Mouse (Mus musculus): ENCODE data around the gene Ap5b1. TPM values are rescaled to one million over a fixed set of nuclear protein-coding genes. Genes with fewer than 3 reads are reported as not detected.
A peak's percentile ranks its signal among the peaks of the same experiment; 100 is the strongest.

The Ap5b1 gene
- polyA plus RNA-seq, 1 experiment from 2014 or later, result 2.6 TPM

DNA sequence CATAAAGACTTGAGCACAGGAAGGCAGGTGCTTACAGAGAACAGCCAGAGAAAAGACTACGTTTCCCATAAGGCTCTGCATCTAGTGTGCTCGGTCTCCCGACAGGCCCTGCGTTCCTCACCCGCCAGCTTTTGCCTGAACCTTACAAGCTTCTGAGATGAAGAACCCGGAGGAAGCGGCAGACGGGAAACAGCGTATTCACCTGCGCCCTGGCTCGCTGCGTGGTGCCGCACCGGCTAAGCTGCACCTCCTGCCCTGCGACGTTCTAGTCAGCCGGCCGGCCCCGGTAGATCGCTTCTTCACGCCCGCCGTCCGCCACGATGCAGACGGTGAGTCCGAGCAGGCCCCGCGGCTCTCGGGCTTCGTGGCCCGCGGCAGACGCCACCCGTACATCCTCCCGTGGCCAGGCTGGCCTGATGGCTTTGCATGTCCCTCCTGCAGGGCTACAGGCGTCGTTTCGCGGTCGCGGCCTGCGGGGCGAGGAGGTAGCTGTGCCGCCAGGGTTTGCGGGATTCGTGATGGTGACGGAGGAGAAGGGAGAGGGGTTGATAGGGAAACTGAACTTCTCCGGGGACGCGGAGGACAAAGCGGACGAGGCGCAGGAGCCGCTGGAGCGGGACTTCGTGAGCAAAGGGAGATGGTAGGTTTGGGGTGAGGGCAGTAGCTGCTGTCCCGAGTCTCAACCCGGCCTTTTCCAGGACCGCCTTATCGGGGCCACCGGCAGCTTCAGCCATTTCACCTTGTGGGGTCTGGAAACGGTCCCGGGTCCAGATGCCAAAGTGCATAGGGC is 34.1 kb downstream of the Ap5b1 start, which contains the start of gene Rnaseh2c:
Rnaseh2c (plus strand) TSS at position 122 of the 790 bp plus-strand sequence.
- Histone ChIP-seq H3K36me3 (ENCODE audit: control insufficient read depth, insufficient read depth, low read length) (peaks cover 30% of the 10 kb centered on the region), H3K27ac (ENCODE audit: low read depth, low read length) (peak within 1 kb of the TSS; percentile 77), H3K9me3 (ENCODE audit: control insufficient read depth, low read length) (no peaks in the 10 kb centered on the region), H3K4me2 (ENCODE audit: low read depth, low read length) (peak within 1 kb of the TSS; percentile 91), H3K4me1 (ENCODE audit: control insufficient read depth, insufficient read depth, low read length) (peaks cover 8% of the 10 kb centered on the region), H3K9ac (replicated peaks; ENCODE audit: low read depth, low read length) (peak within 1 kb of the TSS; percentile 88), H3K27me3 (ENCODE audit: control insufficient read depth, insufficient read depth, low read length) (no peaks in the 10 kb centered on the region), H3K4me3 (ENCODE audit: low read depth, low read length) (peak within 1 kb of the TSS; percentile 72)
- peak; percentile 91 for ATAC-seq (ENCODE audit: low read depth)
- under 1% methylated on average over 64 of the region's 64 CpGs for WGBS

DNA sequence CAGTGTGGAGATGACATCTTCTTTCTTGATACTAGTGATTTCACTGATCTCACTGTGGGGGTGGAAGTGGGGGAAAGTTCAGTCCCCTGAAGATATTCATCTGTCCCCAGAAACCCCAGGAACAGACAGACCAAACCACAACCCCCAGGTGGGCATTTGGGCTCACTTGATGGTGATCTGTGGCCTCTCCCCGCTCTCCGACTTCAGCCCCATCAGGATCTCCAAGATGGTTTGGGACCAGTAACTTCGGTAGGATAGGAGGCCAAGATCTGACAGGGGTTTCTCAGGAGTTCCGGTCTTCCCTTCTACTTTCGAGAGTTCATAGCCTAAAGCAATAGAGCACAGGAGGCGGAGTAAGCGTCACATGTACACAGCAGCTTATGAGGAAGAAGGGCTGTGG is 35.8 kb downstream of the Ap5b1 start:
- Histone ChIP-seq H3K36me3 (ENCODE audit: control insufficient read depth, insufficient read depth, low read length) (peaks cover 45% of the 10 kb centered on the region), H3K9ac (replicated peaks; ENCODE audit: low read depth, low read length) (no peak overlapping the region), H3K4me1 (ENCODE audit: control insufficient read depth, insufficient read depth, low read length) (peaks cover 15% of the 10 kb centered on the region), H3K4me3 (ENCODE audit: low read depth, low read length) (no peak overlapping the region), H3K27me3 (ENCODE audit: control insufficient read depth, insufficient read depth, low read length) (no peaks in the 10 kb centered on the region), H3K4me2 (ENCODE audit: low read depth, low read length) (no peak overlapping the region), H3K9me3 (ENCODE audit: control insufficient read depth, low read length) (no peaks in the 10 kb centered on the region), H3K27ac (ENCODE audit: low read depth, low read length) (no peak overlapping the region)
- ATAC-seq (ENCODE audit: low read depth), result no peak
- 93% methylated on average over 7 of the region's 7 CpGs for WGBS

DNA sequence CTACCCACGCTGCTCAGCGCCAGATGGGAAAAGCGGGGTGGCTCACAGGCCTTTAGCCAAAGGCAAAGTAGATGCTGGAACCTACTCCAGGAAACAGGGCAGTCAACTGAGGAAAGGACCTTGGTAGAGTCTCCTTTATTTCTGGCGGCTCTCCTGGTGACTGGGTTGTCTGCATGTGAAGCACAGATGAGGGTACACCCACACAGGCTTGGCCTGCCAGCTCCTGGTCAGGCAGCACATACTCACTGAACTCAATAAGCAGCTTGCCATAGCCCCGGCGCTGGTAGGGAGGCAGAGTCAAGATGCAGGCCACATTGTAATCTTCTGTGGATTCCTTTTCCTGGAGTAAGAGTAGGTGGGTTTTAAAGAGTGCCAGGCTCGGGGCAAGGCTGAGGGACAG is 37.3 kb downstream of the Ap5b1 start:
- no peak overlapping the region for H3K4me3 ChIP-seq (ENCODE audit: low read depth, low read length)
- ATAC-seq (ENCODE audit: low read depth), result no peak
- H3K4me1 ChIP-seq (ENCODE audit: control insufficient read depth, insufficient read depth, low read length), result peaks cover 21% of the 10 kb centered on the region
- 93% methylated on average over 7 of the region's 7 CpGs for WGBS
- no peaks in the 10 kb centered on the region for H3K27me3 ChIP-seq (ENCODE audit: control insufficient read depth, insufficient read depth, low read length)
- H3K4me2 ChIP-seq (ENCODE audit: low read depth, low read length), result no peak overlapping the region
- H3K9ac ChIP-seq (replicated peaks; ENCODE audit: low read depth, low read length), result no peak overlapping the region
- no peaks in the 10 kb centered on the region for H3K9me3 ChIP-seq (ENCODE audit: control insufficient read depth, low read length)
- no peak overlapping the region for H3K27ac ChIP-seq (ENCODE audit: low read depth, low read length)
- peaks cover 45% of the 10 kb centered on the region for H3K36me3 ChIP-seq (ENCODE audit: control insufficient read depth, insufficient read depth, low read length)

DNA sequence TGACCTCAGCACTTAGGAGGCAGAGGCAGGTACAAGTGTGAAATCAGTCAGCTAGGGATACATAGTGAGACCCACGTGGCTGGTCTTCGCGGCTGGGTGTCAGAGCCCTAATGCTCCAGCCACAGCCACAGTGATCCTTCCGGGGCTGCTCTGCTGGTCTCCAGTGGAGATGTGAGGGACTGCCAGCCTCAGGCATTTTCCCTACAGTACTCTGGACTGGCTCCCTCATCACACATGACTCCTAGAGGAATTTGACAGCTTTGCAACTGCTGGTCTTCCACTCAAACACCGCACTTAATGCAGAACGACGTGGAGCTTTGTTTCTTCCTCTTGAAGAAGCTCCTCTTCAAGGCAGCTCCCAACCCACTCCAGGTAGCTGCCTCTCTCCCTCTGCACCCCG is 38.4 kb downstream of the Ap5b1 start:
- Histone ChIP-seq H3K9ac (replicated peaks; ENCODE audit: low read depth, low read length) (no peak overlapping the region), H3K4me1 (ENCODE audit: control insufficient read depth, insufficient read depth, low read length) (peaks cover 28% of the 10 kb centered on the region), H3K4me3 (ENCODE audit: low read depth, low read length) (no peak overlapping the region), H3K9me3 (ENCODE audit: control insufficient read depth, low read length) (no peaks in the 10 kb centered on the region), H3K36me3 (ENCODE audit: control insufficient read depth, insufficient read depth, low read length) (peaks cover 45% of the 10 kb centered on the region), H3K4me2 (ENCODE audit: low read depth, low read length) (no peak overlapping the region), H3K27ac (ENCODE audit: low read depth, low read length) (no peak overlapping the region), H3K27me3 (ENCODE audit: control insufficient read depth, insufficient read depth, low read length) (no peaks in the 10 kb centered on the region)
- no peak for ATAC-seq (ENCODE audit: low read depth)
- WGBS, result 86% methylated on average over 8 of the region's 8 CpGs

DNA sequence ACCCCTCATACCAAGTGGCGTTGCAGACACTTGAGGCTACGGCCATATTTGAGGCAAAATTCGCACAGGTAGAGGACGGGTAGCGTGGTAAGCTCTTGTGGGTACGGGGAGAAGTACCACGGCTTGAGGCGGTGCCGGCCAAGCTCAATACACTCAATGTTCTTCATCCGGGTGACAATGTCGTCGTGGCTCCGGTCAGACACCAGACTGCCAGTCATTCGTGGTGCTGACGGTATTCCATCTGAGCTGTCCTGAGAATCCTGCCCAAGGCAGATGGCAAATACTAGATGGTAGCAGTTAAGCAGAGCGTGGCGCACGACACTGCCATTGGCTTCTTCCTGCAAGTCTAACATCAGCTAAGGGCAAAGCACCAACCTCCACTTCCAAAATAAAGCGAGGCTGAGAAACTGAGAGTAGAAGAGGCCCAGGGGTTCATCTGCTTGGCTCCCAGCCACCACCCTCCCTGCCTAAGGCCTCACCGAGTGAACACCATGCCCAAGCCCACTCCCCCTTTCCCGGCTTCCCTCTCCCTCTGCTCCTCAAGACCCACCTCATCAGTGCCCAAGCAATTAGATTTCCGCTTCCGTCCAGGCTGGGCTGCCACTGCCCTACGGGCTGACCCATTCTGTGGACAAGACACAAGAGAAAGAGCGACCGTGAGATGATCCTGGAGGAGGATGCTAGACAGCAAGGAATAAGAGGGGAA is 40.0 kb downstream of the Ap5b1 start:
- peaks cover 45% of the 10 kb centered on the region for H3K36me3 ChIP-seq (ENCODE audit: control insufficient read depth, insufficient read depth, low read length)
- peaks cover 22% of the 10 kb centered on the region for H3K4me1 ChIP-seq (ENCODE audit: control insufficient read depth, insufficient read depth, low read length)
- no peak for ATAC-seq (ENCODE audit: low read depth)
- H3K4me3 ChIP-seq (ENCODE audit: low read depth, low read length), result no peak overlapping the region
- H3K4me2 ChIP-seq (ENCODE audit: low read depth, low read length), result 0 out of 2 replicates have a peak overlapping the region, but pooled peaks have one; percentile 60
- WGBS, result 96% methylated on average over 26 of the region's 26 CpGs
- no peaks in the 10 kb centered on the region for H3K9me3 ChIP-seq (ENCODE audit: control insufficient read depth, low read length)
- H3K27ac ChIP-seq (ENCODE audit: low read depth, low read length), result no peak overlapping the region
- H3K9ac ChIP-seq (replicated peaks; ENCODE audit: low read depth, low read length), result no peak overlapping the region
- no peaks in the 10 kb centered on the region for H3K27me3 ChIP-seq (ENCODE audit: control insufficient read depth, insufficient read depth, low read length)

DNA sequence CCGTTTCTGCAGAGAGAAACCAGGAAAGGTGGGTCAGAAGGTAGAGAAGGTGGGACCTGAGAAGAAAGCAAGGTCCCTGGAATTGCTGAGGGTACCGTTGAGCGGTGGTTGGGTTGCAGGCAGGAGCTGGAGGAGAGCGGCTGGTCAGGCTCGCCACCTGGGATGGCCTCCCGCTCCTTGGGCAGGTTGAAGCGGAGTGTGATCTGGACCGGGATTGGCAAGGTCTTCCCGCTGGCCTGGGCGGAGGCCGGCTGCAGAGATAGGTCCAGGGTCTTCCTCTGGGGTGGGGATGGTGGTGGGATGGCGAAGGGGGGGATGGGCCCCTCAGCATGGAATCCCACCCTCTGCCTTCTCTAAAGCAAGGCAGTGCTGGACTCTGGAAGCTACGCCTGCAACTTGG is 40.9 kb downstream of the Ap5b1 start:
- Histone ChIP-seq H3K4me1 (ENCODE audit: control insufficient read depth, insufficient read depth, low read length) (peaks cover 20% of the 10 kb centered on the region), H3K4me2 (ENCODE audit: low read depth, low read length) (peak overlapping the region; percentile 60), H3K27ac (ENCODE audit: low read depth, low read length) (no peak overlapping the region), H3K36me3 (ENCODE audit: control insufficient read depth, insufficient read depth, low read length) (peaks cover 40% of the 10 kb centered on the region), H3K4me3 (ENCODE audit: low read depth, low read length) (peak overlapping the region; percentile 72), H3K27me3 (ENCODE audit: control insufficient read depth, insufficient read depth, low read length) (no peaks in the 10 kb centered on the region), H3K9me3 (ENCODE audit: control insufficient read depth, low read length) (no peaks in the 10 kb centered on the region), H3K9ac (replicated peaks; ENCODE audit: low read depth, low read length) (no peak overlapping the region)
- 93% methylated on average over 13 of the region's 13 CpGs for WGBS
- no peak for ATAC-seq (ENCODE audit: low read depth)

DNA sequence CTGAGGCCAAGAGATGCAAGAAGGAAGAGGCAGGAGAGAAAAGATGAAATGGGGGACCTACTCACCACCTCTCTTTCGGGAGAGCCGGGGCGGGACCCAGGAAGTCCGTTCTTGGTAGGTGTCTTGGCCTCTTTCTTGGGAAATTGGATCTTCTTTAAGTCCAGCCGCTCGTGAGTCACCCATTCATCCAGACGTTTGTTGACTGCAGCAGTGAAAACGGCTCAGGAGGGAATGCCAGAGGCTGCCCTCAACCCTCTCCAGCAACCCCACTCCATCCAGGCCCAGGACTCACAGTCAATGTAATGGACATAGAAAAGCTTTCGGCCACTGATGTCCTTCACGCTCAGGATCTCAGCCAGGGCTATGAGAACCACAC is 41.3 kb downstream of the Ap5b1 start:
- 61% methylated on average over 10 of the region's 10 CpGs for WGBS
- Histone ChIP-seq H3K9me3 (ENCODE audit: control insufficient read depth, low read length) (no peaks in the 10 kb centered on the region), H3K27ac (ENCODE audit: low read depth, low read length) (peak overlapping the region; percentile 99), H3K27me3 (ENCODE audit: control insufficient read depth, insufficient read depth, low read length) (no peaks in the 10 kb centered on the region), H3K4me3 (ENCODE audit: low read depth, low read length) (peak overlapping the region; percentile 72), H3K4me2 (ENCODE audit: low read depth, low read length) (peak overlapping the region; percentile 60), H3K9ac (replicated peaks; ENCODE audit: low read depth, low read length) (peak overlapping the region; percentile 85), H3K4me1 (ENCODE audit: control insufficient read depth, insufficient read depth, low read length) (peaks cover 20% of the 10 kb centered on the region), H3K36me3 (ENCODE audit: control insufficient read depth, insufficient read depth, low read length) (peaks cover 36% of the 10 kb centered on the region)
- ATAC-seq (ENCODE audit: low read depth), result no peak

DNA sequence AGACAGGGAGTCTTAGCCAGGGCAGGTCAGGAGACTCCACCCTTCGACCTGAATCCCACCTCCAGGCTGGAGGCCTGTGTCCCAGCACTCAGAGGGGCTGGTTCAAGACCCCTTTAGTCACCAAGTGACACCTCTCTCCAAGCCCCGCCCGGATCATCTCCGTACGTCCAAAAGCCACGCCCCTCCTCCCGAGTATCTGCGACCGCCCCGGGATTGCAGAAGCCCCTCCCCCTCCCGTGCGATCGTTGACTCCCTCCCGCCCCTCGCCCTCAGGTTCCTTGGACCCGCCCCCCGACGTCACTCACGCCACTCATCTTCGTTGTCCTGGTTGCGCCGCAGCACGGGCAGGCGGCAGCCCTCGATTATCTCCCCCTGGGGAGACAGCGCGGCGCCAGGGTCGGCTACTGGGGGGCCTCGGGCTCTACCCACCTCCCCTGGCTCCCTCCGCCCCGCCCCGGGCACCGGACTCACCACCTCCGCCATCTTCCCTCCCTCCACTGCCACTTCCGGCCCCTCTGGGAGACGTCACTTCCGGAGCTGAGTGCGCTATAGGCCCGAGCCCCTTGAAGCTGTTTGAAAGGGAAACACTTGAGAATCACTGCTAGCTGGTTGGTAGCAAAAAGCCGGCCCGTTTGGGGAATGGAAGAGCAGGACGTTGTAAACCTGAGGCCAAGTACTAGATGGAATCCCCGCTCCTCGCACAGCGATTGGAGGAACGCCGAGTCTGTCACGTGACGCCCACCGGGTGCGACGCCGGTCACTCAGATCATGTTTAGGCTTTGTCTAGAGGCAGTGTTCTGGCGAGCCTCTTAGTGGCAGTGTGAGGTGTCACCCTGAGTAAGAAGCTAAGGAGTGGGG is 42.0 kb downstream of the Ap5b1 start, which contains the start of gene Kat5:
Kat5 (minus strand) TSS at position 691 of the 858 bp plus-strand sequence.
- peak within 1 kb of the TSS; percentile 60 for H3K4me2 ChIP-seq (ENCODE audit: low read depth, low read length)
- under 1% methylated on average over 54 of the region's 55 CpGs for WGBS
- H3K4me3 ChIP-seq (ENCODE audit: low read depth, low read length), result peak within 1 kb of the TSS; percentile 72
- no peaks in the 10 kb centered on the region for H3K9me3 ChIP-seq (ENCODE audit: control insufficient read depth, low read length)
- H3K27ac ChIP-seq (ENCODE audit: low read depth, low read length), result peak within 1 kb of the TSS; percentile 99
- H3K36me3 ChIP-seq (ENCODE audit: control insufficient read depth, insufficient read depth, low read length), result peaks cover 30% of the 10 kb centered on the region
- H3K9ac ChIP-seq (replicated peaks; ENCODE audit: low read depth, low read length), result peak within 1 kb of the TSS; percentile 85
- no peaks in the 10 kb centered on the region for H3K27me3 ChIP-seq (ENCODE audit: control insufficient read depth, insufficient read depth, low read length)
- peaks cover 20% of the 10 kb centered on the region for H3K4me1 ChIP-seq (ENCODE audit: control insufficient read depth, insufficient read depth, low read length)
- ATAC-seq (ENCODE audit: low read depth), result peak; percentile 93

Data from neural tube, embryonic 14.5 days (tissue).